Mouse (Mus musculus): ENCODE measurements at regions not wholly inside any gene's neighbourhood (a gene's known extent, or its start where the extent isn't known, plus 50 kb on each side); places are given as distances from the start of the nearest gene placed in this dataset.
"Not testable (repeated sequence)": the region's sequence is repeated elsewhere in the genome, so short reads cannot be mapped to it uniquely, and the experiment has no call there.

- not testable (repeated sequence) for DNase-seq
Measured at GRCm38 (mm10) chr13:3035291-3035690, 502.6 kb upstream of the Gdi2 start.

- peak; percentile 9 for DNase-seq
Measured at GRCm38 (mm10) chr13:3037010-3037409, 500.9 kb upstream of the Gdi2 start.

DNA sequence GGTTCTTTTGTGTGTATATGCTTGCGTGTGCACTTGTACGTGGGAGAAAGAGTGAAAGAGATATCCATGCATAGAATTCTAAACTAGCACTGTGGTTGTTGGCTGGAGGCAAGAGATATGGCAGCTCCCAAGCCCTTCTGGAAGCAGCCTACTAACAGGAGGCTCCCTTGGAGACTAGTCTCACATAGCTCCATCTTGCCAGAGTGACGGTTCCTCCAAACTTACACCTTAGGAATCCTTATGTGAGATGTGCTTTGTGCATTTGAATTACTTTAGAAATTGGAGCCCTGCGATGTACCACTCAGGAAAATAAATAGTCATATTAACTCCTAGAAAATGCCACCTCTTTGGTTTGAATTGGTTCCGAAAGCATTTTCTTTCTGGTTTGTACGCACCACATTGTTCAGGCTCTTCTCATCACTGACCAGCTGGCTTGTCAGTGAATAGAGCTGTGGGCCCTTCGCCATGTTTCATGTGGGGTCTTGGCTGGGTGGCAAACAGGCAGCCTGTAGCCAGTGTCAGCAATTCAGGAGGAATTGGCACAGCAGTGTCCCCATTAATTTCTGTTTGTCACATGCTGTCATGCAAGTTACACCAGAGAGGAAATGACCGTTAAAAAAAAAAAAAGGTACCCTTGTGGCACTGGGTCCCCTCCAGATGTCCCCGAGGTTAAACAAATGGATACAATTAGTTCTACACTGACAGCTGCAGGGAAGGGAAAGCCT, 491.3 kb upstream of the Gdi2 start:
- DNase-seq: not testable (repeated sequence)

GRCm38 (mm10) chr13:3083480-3083879, 454.4 kb upstream of the Gdi2 start:
- DNase-seq: not testable (repeated sequence)

DNA sequence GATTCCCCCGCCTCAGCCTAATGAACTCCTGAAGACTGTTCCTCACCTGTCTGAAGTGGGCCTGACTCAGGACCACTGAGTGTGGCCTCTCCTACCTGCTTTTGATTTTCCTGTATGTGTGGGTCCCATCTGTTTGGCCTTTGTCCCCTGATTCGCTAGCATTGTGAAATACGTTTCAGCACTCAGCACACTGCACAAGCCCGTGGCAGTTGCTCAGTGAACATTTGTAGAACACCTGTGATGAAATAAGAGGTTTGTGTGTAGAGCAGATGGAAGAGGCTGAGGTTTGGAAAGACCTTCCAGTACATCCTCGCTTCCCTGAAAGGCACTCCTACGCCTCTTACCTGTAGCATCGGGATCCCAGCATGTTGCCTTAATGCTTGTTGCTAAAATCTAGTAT, 447.9 kb upstream of the Gdi2 start:
- not testable (repeated sequence) for DNase-seq

GRCm38 (mm10) chr13:3106543-3106942, 431.3 kb upstream of the Gdi2 start:
- DNase-seq: not testable (repeated sequence)

DNA sequence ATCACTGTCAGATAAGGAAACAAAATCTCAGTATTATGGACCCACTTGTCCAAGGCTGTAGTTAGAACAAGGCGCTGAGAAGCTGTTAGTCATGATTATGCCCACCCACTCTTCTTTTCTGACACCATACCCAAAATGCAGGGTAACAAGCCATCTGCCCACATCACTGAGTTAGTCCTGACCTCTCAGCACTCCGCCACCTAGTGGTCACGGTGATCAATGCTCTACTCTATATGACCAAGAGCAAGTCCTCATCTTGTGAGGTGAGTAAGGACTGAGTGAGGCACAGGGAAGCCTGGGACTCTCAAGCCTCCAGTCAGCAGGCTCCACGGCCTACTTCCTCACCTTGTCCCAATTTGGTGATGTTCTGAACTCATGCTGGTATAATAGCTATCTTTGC, 409.7 kb upstream of the Gdi2 start:
- not testable (repeated sequence) for DNase-seq

DNA sequence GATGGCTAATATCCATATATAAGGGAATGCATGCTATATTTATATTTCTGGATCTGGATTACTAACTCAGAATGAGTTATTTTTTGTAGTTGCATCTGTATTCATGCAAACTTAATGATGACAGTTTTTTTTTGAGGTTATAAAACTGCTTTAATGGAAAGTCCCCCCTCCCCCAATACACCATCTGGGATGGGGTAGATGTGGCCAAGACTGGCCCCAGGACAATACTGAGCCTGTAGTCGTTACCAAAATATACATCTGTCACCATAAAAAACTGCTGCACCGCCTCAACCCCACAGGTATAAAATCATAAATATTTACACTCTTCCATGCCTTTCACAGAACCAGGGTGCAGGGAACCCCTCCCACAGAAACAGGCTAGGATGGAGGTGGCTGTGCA, 400.6 kb upstream of the Gdi2 start:
- DNase-seq: not testable (repeated sequence)

DNA sequence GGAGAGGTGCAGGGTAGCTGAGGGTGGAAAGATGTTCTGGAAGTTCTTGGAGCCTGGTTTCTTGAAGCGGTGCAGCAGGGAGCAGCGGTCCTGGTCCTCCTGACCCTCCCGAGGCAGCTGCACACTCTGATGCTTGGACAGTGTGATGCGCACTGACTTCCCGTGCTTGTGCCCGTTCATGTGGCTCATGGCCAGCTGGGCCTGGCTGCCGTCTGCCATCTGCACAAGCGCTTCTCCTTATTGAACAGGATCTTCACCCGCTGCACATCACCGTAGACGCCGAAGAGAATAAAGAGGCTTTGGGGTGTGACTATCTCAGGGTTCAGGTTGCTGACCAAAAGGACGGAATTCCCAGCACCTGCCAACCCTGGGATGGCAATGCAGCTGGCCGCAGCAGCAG, 399.2 kb upstream of the Gdi2 start:
- no peak for DNase-seq

DNA sequence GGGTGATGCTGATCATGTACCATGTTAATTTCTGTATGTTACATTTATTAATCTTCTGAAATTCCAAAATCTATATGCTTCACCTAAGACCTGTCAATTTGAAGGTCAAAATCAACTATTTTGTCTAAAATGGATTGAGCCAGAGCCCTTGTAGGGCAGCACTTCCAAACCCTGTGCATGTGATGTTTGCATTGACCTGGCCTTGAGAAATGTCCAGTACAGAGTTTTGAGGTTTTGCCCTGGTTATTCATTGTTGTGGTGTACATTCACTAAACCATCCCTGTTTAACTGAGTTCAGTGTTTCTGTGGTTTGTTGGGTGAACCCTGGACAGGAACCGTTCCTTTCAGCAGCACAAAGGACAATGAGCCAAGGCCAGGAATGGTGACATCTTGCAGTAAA, 392.4 kb upstream of the Gdi2 start:
- DNase-seq: not testable (repeated sequence)
